Mouse (Mus musculus) testis, postnatal 10 days (tissue): ENCODE measurements around the gene Zfp612.
"Not testable (repeated sequence)": the region's sequence is repeated elsewhere in the genome, so short reads cannot be mapped to it uniquely, and the experiment has no call there.

Source experiments
- DNase-seq: peaks from one replicate; pipeline ENCODE4 v3.0.0; 2021; ENCODE audit warnings: low spot score

Gene Zfp612

DNA sequence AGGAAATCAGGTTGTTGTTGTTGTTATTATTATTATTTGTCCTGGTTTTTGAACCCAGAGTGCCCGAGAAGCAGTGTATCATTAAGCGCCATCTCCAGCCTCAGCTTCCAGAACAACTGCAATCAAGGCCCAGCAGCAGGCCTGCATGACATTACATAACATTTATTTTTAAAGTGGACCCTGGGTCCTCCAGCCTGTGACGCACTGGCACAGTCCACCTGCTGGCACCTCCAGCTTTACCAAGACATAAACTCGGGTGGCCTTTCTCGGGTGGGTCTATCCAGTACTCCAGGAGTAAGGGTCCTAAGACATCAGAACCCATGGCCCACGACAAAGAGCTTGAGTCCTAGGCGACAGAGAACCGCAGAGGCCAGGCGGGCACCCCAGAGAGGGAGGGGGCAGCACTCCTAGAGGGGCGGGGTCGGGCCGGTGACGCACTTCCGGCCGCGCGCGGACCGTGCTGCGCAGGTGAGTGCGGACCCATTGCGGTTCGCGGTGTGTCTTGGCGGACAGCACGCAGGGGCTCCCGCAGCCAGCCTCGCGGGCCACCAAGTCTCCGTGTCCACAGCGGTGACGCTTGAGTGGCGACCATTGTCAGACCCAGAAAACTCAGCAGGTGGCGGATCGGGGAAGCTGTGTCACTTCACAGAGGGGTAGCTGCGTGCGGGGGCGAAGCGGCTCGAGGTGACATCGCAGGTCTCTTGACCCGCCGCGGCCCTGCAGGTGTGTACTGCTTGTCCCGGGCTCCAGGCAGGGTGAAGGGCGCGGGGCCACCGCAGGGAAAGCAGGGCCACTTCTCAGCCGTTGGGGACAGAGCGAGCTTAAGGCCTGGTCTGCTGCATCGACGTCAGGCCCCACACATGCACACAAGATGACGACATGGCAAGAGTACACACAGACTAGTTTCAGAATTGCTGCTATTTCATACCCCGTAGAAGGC, at the start of gene Zfp612:
Zfp612 (plus strand) TSS at position 465 of the 940 bp plus-strand sequence.
- peak; percentile 80 for DNase-seq

GRCm38 (mm10) chr8:110033771-110034170, 45.8 kb upstream of the Zfp612 start:
- DNase-seq, result not testable (repeated sequence)

- DNase-seq, result no peak
Observed at GRCm38 (mm10) chr8:110034331-110034730, 45.2 kb upstream of the Zfp612 start.

DNA sequence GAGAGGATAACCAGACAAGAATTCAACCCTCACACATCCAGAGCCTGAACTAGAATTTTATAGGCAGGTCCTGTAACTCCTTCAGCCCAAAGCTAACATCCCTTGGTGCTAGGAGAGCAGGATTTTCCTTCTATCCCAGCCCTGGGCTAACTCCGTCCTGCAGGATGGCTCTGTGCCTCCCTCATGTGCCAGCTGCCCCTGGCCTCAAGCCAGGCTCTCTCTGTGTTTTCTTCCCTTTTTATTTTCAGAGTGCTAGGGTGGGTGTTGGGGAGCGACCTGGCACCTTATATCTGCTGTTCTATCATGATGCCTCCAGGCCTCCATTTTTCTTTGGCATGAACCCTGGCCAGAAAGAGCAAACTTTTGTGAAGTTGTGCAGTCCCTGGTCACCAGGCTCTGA, 43.4 kb upstream of the Zfp612 start:
- DNase-seq, result peak; percentile 49

DNA sequence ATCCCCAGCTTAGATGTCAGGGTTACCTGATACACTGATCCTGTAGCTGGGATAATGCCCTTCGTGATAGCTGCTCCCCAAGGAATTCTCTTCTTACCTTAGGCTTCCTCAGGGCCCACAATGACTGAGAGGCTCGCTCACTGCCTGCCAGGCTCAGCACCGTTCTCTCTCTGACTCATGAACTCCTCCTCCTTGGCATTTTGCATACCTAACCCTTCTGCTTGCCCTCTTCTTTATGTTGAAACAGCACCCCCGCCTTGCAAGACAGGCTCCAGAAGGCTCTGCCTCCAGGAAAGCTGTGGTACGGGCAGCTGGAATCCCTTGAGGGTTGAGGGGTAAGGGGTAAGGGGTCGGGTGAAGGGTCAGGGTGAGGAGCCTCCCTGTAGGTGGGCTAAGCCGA, 40.3 kb upstream of the Zfp612 start:
- no peak for DNase-seq

DNA sequence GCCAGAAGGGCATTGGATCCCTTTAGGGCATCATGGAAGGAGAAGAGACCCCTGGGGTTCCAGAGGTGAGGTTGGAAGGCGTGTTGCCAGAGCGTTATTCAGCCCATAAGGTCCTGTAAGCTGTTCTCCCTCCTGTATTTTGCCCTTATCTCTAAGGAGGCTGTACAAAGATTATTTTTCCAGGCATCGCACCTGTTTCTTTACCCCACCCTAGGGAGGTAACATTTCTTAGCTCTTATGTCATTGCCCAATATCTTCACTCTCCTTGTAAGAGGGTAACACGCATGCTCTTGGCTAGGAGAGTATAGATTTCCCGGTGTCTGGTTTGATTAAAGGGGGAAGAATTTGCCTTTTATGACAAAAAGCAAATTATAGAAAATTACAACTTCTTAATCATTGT, 39.9 kb upstream of the Zfp612 start, which contains the start of gene Chst4:
Chst4 (minus strand) TSS at position 82 of the 400 bp plus-strand sequence.
- DNase-seq, result no peak

GRCm38 (mm10) chr8:110040509-110040908, 39.0 kb upstream of the Zfp612 start:
- no peak for DNase-seq

- no peak for DNase-seq
Observed at GRCm38 (mm10) chr8:110051208-110051607, 28.3 kb upstream of the Zfp612 start.

- no peak for DNase-seq
Observed at GRCm38 (mm10) chr8:110058207-110058606, 21.3 kb upstream of the Zfp612 start.

GRCm38 (mm10) chr8:110064161-110064560, 15.4 kb upstream of the Zfp612 start:
- DNase-seq, result no peak

GRCm38 (mm10) chr8:110064606-110065365, 14.8 kb upstream of the Zfp612 start:
- DNase-seq, result no peak

- DNase-seq, result no peak
Observed at GRCm38 (mm10) chr8:110065676-110066075, 13.9 kb upstream of the Zfp612 start.

GRCm38 (mm10) chr8:110069706-110070105, 9.8 kb upstream of the Zfp612 start:
- no peak for DNase-seq

GRCm38 (mm10) chr8:110071600-110071999, 7.9 kb upstream of the Zfp612 start:
- DNase-seq, result peak; percentile 84

- DNase-seq, result no peak
Observed at GRCm38 (mm10) chr8:110074496-110074895, 5.0 kb upstream of the Zfp612 start.

DNA sequence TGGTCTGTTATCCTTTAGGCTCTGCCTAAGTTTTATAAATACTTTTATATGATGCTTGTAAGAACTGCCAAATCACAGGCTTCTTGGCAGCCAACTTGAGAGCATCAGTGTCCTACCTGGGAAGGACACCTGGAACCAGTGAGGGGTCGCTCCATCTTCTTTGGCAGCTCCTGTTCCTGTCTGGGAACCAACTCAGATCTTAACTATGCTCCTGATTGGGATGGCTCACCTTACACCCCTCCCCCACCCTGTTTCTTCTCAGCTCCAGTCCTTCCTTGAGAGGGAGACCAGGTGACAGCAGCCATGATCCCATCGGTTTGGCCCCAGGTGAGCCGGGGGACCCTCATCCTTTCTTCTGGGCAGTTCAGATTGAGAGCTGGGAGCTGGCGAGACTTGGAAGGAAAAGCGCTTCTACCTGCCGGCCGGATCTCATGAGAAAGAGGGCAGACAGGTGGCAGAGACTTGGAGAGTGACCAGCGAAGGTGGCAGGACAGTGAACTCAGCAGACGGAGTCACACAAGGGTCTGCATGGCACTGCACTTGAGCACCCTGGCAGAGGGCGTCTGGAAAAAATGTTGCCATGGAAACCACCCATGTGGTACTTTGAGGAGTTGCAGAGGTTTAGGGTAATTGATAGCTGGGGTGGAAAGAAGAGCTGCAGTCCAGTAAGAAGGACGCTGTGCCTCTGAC, 3.0 kb downstream of the Zfp612 start:
- DNase-seq, result no peak

GRCm38 (mm10) chr8:110091869-110092268, 12.3 kb downstream of the Zfp612 start:
- no peak for DNase-seq

GRCm38 (mm10) chr8:110100907-110101306, 21.4 kb downstream of the Zfp612 start, which contains the start of gene Gm21964:
Gene Gm21964 (plus strand): TSS chr8:110101207.
- DNase-seq, result no peak

DNA sequence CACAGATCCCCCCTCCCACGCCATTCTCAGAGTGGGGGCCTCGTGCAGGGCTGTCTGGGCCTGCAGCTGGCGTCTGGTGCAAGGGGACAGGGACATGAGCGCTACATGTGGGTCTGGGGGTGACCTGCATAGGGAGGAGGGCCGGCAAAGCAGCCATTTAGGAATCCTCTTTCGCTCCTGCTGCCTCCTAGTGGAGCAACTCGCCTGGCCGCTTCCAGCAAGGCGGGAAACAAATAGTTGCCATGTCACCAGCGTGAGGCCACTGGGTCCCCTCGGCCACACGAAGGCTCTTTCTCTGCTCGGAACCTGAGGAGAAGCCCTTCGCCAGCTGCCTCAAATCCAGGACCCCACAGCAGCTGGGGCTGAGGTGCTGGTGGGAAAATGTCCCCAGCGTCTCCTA, 22.1 kb downstream of the Zfp612 start:
- no peak for DNase-seq

DNA sequence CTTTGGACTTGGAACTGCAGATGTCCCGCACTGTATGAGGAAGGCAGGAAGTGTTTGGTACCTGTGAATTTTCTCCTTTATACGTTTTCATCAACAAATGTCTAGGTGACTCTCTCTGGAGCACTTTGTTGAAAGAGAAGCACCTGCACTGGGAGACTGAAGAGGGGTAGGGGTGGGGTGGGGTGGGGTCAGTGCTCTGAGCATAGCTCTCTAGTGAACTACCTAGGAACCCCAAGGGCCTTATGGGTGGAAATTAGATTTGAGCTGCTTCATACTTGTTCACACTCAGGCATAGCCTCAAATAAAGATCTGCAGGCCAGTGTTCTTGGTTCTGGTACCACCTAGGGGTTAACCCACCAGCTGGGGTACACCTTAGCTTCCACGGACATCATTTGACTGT, 23.1 kb downstream of the Zfp612 start, which contains the start of gene Gm17720:
Gm17720 (minus strand) TSS at position 101 of the 400 bp plus-strand sequence.
- DNase-seq, result no peak

DNA sequence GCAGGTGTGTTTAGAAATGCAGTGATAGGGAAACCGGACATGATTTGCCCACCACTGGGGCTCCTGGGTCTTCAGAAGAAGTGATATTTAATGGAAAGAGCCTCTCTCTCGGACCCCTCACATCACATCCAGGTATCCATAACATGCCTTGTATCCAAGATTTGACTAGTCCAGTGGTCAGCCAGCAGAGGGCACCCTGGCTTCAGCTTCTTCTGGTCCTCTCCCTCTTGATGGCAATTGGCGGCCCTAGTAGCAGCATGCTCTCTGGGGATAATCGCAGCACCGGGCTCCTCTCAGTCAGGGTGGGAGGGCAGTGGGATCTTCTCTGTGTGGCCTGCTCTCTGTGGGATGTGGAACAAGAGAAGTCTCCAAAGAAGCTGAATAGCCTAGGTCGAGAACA, 40.2 kb downstream of the Zfp612 start:
- peak; percentile 70 for DNase-seq

- DNase-seq, result peak; percentile 89
Observed at GRCm38 (mm10) chr8:110130537-110130936, 51.0 kb downstream of the Zfp612 start.
